Mouse (Mus musculus) brain, embryonic 18.5 days (tissue): ENCODE results near the gene Atp2b2.

Experiments used
- DNase-seq: peaks from one replicate; pipeline ENCODE4 v3.0.0-alpha.2; 2012; ENCODE audit warnings: low read depth, low spot score

The Atp2b2 gene

DNA sequence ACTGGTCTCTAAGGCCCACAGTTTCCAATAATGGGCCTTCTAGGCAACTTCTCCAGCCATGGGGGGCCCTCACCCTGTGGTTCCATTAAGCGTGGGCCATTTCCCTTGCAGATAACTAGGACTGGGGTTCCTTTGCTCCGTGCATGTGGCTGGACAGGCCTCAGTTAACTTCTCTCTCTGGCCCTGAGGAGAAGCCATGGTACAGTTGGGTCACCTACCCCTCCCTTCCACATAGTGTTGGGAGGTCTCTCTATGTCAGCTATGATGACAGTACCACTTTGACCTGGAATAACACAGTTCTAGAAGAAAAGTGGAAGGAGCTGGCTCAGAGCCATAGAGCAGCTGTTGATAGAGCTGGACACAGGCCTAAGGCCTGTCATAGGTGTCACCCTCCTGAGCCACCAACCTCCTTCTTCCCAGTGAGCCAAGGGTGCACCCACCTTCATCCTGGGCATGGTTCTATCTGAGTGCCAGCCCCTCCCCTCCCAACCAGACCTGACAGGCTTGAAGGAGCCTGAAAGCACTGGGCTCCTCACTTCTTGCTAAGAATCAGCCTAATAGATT, 185.0 kb downstream of the Atp2b2 start:
- no peak for DNase-seq

DNA sequence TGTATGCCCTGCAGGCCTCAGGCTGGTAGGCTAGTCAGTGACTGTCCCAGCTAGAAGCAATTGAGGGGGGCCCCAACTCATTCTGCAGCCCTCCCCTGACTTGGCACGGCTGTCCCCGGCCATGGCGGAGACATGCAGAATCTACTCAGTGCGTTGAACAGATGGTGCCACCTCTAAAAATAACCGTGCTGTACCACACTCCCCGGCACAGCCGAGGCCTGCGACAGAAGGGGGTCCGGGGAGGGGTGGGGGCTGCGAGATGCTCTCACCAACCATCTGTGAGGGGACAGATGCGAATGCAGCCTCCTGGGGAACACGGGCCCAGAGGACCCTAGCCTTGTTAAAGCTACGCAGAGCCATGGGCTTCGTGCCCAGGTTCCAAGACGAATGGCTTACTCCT, 185.6 kb downstream of the Atp2b2 start:
- peak; percentile 76 for DNase-seq

DNA sequence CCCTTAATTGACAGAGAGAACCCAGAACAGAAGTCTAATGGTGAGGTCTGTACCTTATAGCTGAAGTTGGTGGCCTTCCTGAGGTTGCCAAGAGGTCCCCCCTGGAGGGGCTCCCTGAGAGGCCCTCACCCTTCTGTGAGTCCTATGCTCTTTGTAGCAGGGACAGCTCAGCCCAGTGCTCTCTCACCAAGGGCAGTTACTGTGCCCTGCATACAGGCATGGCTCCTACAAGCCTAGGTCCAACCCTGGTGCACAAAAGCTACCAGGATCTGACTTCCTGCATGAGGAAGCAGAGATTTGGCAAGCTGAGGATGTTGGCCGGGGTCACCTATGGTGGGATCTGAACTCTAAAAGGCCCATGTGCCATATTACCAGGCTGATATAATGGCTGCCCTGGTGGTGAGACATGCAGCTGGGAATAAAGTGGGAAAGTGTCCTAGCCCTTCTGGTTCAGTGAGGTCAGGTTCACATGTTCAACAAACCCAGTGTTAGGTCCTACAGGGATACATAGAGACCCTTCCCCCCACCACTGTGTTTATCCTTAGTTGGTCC, 186.2 kb downstream of the Atp2b2 start:
- DNase-seq = no peak

DNA sequence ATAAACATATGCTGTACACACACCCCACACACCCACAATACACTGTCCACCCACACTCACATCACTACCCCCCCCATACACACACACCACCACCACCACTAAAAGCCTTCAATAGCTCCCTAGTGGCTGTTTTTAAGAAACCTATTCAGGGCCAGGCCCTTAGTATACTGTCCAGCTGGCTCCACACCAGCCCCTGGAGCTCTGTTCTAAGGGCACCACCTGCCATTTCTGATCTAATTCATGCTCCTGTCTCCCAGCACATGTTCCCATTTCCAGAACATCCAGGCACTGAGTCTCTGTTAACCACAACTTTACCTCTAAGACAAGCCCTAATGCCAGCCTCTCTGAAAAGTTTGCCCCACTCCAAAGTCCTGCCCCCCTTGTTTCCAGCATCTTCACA, 186.8 kb downstream of the Atp2b2 start:
- no peak for DNase-seq

DNA sequence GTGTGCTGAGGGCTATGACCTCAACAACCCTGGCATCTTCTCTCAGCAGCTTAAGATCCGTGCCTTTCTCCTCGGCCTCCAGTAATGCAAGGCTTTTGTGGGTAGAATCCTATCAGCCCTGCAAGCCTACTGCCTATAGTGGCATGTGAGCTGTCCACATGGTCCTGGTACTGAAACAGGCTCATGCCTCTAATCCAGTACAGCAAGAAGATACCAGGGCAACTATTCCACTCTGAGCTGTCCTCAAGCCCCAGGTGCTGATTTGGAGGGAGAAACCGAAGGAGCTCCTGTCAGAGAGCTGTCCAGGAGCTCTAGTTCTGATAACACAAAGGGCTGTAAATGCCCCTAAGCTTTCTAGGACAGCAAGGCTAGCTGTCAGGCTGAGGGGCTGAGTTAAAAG, 190.1 kb downstream of the Atp2b2 start:
- no peak for DNase-seq

DNA sequence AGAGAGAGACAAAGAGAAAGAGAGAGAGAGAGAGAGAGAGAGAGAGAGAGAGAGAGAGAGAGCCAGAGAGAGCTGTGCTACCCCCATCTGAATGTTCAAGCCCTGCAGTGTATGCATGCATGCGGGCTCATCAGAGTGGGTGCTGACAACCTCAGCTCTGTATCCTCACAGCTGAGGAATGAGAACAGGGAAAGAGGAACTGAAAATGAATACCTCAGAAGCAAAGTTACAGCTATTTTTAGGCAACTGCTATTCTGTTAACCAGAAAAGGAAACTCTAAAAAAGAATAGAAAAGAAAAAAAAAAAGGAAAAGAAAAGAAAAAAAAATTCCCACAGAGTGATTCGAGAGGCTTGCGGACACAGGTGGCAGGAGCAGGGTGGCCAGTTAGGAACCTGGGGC, 192.6 kb downstream of the Atp2b2 start:
- no peak for DNase-seq

DNA sequence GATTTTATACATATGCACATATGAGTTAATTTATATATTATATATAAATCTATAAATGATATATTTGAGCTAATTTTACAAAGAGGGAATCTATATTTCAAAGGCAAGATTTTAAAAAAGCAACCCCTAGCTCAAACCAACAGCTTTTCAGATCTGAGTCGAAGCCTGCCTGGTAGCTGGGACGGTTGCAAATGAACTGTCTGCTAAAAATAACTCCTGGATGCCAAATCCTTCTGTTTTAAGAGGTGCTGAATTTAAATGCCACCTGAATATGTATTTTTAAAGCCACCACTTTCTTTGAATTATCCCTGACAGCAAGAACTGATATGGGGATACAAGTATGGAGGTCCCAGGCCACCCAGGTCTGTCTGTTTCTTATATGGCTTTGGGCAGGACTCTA, 193.8 kb downstream of the Atp2b2 start:
- no peak for DNase-seq

DNA sequence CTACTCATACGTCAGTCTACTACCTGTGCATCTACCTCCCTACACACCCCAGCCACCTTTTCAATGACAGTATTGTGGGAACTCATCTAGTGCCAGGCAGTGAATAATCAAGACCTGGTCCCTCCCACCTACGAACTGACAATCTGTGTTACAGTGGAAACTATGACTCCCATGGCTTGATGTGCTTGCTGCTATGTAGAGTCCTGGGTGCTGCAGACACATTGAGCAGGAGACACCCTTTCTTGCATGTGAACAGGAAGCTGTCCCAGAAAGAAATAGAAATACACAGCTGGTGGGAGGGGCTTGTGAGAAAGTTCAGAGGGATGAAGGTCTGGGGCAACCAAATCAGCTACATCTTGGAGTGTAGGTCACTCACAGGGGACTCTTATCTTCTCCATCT, 195.3 kb downstream of the Atp2b2 start:
- no peak for DNase-seq

DNA sequence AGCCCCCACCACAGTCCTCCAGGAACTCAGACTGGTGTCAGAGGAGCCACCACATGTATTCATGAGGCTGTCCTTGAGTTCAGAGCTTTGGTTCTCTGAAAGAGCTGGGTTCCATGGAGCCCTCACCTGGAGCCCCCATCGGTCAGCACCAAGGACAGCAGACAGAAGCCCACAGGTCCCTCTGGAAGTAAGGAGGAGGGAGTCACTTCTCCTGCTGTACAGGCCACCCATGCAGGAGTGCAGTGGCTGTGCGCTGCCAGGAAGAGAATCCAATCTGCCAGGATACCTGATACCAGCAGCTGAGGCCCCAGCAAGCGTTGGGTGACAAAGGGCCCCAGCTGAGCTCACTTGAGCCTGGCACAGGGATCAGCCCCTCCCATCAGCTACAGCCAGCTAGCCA, 199.2 kb downstream of the Atp2b2 start:
- DNase-seq = no peak

DNA sequence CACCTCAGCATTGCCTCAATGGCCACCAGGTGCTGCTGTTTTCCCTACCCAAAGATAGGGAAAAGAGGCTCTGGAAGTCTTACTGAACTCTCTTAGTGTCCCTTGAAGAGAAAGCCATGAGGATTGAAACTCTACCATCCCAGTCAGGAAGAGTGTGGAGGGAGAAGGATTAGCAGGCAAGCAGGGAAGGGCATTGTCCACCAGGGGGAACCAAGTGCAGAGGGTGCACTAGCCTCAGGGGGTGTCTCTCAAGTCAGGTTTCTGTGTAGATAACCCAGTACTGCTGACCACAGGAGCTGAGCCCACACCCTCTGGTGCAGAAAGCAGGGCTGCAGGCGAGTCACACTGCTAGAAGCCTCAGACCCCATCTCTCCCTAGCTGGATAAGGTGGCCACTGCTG, 203.9 kb downstream of the Atp2b2 start:
- DNase-seq = no peak

DNA sequence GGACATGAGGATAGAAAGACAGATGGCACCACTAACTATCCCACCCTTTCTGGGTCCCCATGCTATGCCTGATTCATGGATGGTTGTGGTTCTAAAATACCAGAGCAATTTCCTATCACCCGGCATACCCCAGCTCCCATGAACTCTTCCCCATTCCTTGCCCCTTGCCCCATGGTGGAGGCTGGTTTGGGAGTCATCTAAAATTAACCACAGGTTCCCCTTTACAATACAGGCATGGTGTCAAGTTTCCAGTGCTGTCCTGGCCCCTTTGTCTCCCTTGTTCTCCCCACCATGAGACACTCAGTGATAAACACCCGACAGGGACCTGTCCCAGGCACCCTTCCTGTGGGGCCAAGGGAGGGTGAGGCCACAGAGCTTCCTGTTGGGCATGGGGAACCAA, 204.7 kb downstream of the Atp2b2 start:
- no peak for DNase-seq

DNA sequence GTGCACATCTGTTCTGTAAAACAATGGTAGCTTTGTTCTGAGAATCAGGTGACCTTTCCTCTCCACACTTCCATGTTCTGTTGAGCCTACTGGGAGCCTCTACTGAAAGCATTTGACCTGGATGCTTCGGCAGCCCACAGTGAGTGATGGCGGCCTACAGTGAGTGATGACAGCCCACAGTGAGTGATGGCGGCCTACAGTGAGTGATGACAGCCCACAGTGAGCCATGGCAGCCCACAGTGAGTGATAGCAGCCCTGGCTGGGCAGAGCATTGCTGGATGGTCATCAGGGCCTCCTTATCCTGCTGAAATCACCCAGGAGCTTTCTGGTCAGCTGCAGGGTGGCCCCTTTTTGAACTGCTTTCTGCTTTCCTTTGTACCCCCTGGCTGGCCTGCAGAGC, 205.9 kb downstream of the Atp2b2 start:
- no peak for DNase-seq

DNA sequence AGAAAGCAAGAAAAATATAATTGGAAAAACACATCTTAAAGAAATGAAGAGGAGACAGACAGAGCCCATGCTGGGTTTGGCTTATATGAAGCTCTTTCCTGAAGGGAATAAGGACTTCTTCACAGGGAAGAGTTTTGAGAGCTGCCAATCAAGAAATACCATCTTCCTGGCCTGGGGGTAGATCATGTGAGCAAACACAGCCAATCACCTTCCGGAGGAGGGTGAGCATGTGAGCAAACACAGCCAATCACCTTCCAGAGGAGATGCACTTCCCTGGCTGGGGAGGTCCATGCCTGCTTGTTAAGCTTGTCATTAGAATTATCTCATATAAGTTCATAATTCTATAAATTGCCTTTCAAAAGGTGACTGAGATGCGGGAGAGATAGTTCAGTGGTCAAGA, 211.9 kb downstream of the Atp2b2 start:
- DNase-seq = no peak

DNA sequence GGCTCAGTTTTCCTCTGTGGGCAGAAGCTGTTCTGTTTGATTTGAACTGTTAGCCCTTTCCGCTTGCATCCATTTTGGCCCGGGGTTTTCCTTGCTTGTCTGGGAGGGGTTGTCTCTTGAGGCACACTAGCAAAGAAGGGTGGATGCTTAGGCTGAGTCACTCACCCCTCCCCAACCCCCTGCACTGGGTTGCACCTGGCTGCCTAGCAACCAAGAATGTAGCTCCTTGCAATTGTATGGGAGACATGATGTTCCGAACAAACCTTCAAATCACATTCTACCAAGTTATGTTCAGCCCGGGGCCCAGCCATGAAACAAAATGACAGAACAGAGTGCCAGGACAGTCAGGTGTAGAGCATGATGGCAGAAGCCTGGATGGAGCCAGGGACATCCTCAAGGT, 215.1 kb downstream of the Atp2b2 start:
- no peak for DNase-seq

DNA sequence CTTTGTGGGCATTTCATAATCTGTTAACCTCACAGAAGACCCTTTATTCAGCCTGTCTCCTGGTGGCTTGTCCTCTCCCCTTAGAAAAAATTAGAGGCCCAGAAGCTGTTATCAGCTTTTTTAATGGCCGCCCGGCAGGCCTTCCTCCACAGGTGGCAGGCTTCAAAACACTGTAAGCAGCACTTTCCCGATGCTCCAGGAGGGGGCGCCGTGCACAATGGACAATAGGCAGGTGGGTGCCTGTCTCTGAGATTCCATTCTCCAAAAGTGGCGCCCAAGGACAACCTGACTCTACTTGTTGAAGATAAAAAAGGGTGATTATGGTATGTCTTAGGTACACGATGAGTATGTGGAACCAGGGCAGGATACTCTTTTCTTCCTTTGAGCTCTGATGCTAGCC, 220.0 kb downstream of the Atp2b2 start:
- no peak for DNase-seq

DNA sequence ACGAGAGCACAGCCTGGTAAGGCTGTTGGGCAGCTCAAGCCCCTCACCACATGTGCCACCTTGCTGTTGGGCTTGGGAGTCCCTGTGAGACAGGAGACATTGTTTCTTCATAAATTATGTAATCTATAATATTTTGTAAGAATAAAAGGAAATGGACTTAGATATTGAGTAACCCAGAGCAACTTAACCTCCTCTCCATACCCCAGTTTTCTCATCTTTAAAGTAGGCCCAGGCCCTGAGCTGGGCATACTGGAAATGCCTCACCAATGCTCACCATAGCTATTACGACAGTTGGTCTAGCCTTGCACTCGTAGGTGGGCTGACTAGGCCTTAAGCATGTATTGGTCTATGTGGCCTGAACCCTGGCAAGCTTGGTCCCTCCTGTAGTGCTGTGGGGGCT, 225.7 kb downstream of the Atp2b2 start:
- no peak for DNase-seq

DNA sequence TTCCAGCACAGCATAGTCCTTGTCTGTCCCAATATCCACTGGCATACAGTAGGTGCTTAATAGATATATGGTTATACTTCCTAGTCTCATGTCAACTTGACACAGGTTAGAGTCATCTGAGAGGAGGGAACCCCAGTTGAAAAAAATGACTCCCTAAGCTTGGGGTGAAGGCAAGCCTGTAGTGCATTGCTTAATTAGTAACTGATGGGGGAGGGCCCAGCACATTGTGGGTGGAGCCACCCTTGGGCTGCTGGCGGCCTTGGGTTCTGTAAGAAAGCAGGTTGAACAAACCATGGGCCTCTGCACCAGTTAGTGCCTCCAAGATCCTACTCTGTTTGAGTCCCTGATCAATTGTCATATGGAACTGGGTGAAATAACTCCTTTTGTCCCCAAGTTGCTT, 231.0 kb downstream of the Atp2b2 start:
- DNase-seq = no peak

DNA sequence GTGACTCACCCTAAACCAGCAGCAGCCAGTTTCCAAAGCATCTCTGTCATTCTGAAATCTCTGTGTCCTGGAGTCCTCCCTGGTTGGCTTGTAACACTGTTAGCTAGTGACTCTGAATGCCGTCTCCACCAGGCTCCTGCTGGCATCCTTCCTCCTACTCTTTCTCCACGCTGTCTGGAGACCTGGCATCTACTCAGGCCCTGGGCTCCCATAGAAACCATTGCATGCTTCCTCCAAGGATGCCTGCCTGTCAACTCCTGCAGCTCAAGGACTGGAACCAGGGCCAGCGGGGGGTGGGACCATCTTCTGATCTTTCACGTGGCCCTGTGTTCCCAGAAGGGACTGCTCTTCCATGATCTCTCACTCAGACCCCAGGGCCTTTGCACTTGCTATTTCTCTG, 231.7 kb downstream of the Atp2b2 start:
- DNase-seq = no peak

DNA sequence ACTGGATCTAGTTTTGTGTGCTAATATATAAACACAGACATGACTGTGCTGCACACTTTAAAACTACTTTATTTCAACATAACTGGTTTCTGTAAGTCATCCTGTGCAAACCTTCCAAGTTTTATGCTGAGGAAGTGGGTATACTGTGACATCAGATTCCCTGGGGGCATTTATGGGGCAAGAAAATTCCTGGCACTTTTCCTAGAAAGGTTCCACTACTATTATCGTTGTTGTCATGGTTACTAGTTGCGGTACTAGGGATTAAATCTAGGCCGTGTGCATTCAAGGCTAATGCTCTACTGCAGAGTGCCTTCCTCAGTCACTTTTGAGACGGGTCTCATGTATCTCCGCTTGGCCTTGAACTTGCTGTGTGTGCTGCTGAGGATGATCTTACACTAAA, 236.2 kb downstream of the Atp2b2 start:
- no peak for DNase-seq

DNA sequence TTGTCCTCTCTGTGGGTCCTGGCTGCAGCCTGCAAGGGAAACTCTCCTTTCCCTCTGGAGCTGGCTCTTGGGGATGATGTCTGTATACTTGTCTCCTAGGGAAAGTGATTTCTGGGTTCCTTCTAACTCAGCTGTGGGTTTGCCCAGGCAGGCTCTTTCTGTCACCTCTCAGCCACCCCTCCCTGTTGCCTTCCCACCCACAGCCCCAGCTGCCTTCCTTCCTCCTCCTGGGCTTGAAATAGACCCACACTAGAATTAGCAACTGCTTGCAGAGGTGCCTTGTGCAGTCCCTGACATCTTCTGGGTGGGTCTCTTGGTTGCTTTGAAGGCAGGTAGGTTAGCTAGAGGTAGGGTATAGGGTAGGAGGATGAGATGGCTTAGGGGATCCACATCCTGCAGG, 241.2 kb downstream of the Atp2b2 start:
- no peak for DNase-seq

DNA sequence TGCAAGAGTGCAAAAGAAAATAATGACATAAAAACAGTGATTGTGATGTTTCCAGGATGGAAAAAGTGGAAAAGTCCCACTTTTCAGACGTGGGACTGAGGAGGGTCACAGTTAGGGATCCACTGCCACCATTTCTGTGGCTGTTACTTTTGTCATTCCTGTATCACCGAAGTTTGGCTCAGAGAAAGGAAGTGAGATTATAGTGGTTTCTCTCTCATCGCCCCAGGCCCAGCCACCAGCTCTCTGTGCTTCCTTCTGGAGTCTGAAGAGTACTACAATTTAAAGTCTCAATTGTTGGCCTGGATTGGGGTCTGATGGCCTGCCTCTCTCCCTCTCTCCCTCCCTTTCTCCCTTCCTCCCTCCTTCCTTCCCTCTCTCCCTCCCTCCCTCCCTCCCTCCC, 242.5 kb downstream of the Atp2b2 start:
- DNase-seq = no peak

DNA sequence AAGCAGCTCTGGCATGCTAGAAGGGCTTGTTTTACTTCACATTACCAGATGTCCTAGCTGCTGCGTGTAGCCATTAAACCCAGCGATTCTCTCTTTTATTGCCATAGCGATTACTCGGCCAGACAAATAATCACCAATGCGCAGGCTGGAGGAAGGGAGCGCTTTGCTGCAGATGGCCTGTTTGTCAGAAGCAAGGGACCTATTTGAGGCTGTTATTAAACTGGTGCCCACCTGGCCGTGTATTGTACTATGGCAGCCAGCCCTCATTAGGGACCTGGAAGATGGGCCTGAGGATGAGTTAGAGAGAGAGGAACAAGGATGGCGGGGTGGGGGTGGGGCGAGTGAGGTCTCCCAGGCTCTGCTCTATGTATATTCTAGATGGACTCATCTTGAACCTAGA, 243.1 kb downstream of the Atp2b2 start:
- no peak for DNase-seq

DNA sequence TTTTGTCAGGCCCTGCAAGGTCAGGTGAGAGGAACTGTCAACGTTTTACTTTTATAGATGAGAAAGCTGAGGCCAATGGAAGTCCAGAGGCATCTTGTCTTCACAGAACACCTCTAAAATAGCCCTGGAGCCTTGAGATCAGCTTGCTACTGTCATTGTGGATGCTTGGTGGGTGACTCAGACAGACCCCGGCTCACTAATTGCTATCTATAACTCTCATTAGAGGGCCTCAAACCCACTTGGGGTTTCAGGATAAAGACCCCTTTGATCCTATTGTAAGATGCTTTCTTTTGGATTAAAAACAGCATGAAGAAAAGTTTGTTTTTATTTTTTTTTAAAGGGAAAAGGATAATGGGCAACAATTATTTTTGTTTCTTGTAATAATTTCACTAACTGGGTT, 243.5 kb downstream of the Atp2b2 start:
- no peak for DNase-seq

DNA sequence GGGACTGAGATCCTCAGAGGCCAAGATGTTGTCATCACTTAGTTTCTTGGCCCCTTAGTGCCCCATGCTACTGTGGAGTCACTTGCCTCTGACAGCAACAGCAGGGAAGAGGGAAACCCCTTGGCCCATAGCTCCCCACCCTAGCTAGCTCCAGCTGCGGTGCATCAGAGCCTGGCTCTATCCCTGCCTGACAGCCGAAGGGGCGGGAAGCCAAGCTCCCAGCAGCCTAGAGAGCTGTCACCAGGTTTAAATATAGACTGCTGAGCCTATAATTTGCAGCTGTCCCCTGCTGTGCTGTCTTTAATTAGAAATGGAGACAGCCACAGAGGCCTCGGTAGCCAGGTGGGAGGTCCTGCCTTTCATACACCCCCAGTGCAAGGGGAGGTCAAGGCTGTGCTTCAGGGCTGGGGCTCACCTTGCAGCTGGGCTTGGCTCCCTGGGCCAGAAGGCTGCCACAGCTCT, 247.1 kb downstream of the Atp2b2 start:
- peak; percentile 42 for DNase-seq
